Mouse (Mus musculus) stomach, postnatal 0 days (tissue): ENCODE measurements around the gene Gmds.

Experiments used
- CTCF ChIP-seq: IDR thresholded peaks from 2 replicates; pipeline ENCODE4 v1.5.1; 2016; ENCODE audit warnings: antibody characterized with exemption, low read depth, mild to moderate bottlenecking, moderate library complexity
- EP300 ChIP-seq: optimal IDR thresholded peaks from 2 replicates; pipeline ENCODE3; 2016; ENCODE audit warnings: antibody characterized with exemption

- TF ChIP-seq CTCF: no peak
- TF ChIP-seq EP300: no peak
Measured at GRCm38 (mm10) chr13:31911956-31912355, 426.6 kb downstream of the Gmds start.
